Mouse (Mus musculus) small intestine, adult 2 months (tissue): ENCODE measurements at regions not wholly inside any gene's neighbourhood (a gene's known extent, or its start where the extent isn't known, plus 50 kb on each side); places are given as distances from the start of the nearest gene placed in this dataset.

Experiments used
- CTCF ChIP-seq: fragments of 200-500 bp; IDR thresholded peaks from 2 replicates; pipeline ENCODE4 v1.5.1; 2012; ENCODE audit warnings: low read depth, mild to moderate bottlenecking, control low read depth, inconsistent platforms, low read length, moderate library complexity, mixed read lengths; ENCODE audit not compliant: insufficient replicate concordance, insufficient read length; ENCODE audit errors: extremely low read depth
- POLR2A ChIP-seq: fragments of 200-500 bp; IDR thresholded peaks from 2 replicates; pipeline ENCODE4 v1.6.1; 2012; ENCODE audit warnings: low read depth, mild to moderate bottlenecking, control low read depth, inconsistent platforms, low read length, moderate library complexity

- TF ChIP-seq CTCF, result no peak
- no peak for TF ChIP-seq POLR2A
These were observed 498.5 kb downstream of the Nfib start for GRCm38 (mm10) chr4:82207031-82207430.
